Mouse (Mus musculus) cerebellum, postnatal 14 days (tissue): Measurements from ENCODE around the gene Lrriq3.

Experiments used
- DNase-seq, 2 experiments: peaks; one replicate each; pipeline ENCODE4 v3.0.0; 2021; ENCODE audit warnings: mixed read lengths in 2 of 2

The Lrriq3 gene

DNA sequence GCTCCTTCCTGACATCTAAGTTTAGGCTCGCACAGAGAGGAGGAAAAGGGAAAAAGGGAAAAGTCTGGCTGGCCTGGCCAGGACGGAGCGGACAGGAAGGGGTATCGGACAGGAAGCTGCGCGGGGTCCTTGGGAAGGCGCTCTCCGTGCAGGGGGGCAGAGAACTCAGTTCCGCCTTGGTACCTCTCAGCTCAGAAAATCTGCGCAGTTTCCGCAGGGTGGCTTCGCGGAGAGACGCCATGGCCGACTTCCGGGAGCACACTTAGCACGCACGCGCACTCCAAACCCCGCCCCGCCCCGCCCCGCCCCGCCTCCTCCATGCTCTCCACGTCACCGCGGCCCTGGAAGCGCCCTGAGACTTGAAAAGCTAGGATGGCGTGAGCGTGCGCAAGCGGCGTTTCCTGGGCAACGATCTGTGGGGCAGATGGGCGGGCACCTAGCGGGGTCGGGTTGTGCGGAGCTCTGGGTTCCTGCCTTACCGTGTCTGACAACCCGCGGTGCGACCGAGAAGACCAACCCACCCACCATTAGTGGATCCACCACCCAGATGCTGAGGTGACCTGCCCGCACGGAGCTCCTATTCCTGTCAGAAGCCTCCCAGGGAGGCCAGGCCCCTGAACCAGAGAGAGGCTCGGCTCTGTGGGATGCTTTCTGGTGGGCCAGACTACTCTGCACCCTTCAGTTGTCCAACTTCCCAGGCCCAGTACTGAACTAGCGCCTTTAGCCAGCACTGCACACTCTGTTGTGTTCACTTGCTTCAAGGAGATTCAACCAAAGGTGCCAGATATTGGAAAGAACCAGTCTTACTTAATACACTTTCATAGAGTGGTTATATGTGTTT is at the start of gene Lrriq3, which contains the start of gene Fpgt:
TSS of gene Lrriq3 (plus strand) at position 319 of the 841 bp plus-strand sequence.
TSS of gene Fpgt (minus strand) at position 288 of the 841 bp plus-strand sequence.
- peak; percentile 95 for DNase-seq

DNA sequence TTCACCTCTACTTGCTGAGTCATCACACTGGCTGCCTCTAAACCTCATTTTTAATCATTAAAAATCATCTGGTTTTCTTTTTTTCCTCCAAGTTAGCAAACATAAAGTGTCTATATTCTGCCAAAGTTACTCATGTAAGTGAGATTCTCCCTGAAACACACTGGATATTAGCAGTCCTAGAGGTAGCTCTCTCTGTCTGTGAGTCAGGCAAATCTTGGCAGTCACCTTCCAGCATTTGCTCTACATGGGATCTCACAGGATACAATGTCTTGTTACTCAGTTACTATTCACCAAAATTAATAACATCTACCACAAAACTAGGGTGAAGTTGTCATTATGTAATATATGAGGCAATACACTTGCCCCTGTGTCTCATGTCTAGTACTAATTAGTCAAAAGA is 41.2 kb upstream of the Lrriq3 start:
- no peak for DNase-seq

DNA sequence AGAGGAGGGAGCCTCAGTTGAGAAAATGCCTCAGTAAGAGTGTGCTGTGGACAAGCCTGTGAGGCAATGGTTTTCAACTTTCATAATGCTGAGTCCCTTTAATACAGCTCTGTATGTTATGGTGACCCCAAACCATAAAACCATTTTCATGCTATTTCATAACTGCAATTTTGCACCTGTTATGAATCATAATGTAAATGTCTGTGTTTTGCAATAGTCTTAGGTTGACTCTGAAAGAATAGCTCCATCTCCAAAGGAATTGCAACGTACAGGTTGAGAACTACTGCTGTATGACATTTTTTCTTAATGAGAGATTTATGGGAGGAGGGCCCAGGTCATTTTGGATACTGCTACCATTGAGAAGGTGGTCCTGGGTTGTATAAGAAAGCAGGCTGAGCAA is 40.0 kb upstream of the Lrriq3 start:
- no peak for DNase-seq

DNA sequence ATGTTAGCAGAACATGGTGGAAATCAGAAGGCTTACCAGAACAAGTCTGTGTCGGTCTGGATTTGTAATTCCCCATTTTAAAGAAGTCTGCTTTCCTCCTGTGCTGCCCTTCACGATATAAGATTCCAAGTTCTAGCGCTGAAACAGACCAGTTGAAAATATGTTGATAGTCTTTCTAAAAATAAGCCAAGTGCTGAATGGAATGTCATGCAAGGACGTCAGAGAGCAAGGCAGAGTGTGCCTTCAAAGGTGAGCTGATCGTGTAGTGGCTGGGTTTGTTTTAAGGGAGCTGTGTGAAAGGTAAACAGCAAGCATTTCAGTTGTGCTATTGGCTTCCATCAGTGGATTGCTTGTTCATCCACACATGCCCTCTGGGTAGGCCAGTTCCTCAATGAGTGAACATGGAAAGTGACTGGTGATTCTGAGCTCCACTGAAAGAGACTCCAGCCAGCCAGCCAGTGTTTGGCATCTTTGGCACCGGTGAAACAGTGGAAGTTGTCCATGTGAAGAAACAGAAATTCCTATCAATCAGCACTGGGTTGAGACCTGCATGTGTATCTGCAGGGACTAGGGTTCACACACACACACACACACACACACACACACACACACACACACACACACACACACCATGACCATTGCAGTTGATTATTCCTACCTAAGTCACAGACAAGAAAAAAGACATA is 37.9 kb upstream of the Lrriq3 start, which contains the start of gene Tnni3k:
TSS of gene Tnni3k (minus strand) at position 177 of the 686 bp plus-strand sequence.
- DNase-seq = no peak

DNA sequence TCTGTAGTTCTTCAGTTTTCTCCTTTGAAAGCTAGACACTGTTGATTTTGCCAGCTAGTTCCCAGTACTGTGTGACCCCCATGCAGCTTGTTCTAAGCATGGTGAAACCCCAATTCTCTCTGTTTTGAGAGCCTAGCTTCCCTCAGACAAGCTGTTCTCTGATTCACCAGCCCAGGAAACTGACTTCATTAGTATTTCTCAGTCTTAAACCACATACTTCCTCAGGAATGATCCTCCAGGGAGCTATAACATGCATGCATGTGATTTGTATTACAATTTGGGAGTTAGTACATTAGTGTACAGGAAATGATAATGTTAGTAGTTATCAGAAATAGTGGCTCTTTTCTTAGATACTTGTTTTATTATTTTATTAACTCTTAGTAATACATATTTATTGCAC is 36.6 kb upstream of the Lrriq3 start:
- no peak for DNase-seq

DNA sequence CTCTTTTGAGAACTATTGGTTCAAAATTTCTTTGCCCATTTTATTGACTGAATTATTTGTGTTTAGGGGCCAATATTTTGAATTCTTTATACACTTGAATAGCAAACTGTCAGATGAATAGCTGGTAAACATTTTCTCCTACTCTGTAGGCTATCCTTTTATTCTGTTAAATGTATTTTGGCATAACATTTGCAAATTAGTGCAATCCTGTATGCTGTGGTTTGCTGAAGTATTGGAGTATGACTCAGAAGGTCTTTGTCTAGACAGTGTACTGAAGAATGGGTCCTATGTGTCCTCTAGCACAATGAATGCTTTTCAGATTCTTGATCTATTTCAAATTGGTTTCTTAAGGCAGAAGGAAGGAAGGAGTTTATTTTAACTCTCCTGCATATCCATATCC is 35.7 kb upstream of the Lrriq3 start:
- DNase-seq = no peak

DNA sequence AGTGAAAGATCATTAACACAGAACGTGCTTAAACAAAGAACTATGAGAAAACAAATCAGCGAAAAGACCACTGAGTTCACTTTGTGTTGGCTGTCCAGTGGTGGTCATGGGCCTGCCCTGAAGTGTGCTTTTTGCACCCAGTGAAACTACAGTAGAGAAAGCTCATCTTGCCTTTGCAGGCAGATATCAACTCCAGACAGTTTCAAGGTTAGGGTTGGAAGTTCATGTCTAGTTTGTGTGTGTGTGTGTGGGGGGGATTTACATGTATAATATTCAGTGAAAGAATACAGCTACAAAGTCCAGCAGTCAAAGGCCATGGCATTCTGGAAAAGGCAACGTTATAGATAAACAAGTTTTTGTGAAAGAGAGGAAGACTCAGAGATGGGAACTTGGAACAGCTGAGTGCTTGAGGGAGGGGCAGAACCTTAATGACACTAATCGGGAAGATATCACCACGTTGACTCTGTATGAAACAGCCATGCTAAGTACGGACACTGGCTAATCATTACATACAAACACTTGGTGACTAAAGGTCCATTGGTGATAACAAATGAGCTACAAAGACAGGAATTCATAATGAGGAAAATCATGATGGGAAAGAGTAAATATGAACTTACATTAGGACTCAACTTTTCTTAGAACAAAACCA is 34.3 kb upstream of the Lrriq3 start:
- no peak for DNase-seq

DNA sequence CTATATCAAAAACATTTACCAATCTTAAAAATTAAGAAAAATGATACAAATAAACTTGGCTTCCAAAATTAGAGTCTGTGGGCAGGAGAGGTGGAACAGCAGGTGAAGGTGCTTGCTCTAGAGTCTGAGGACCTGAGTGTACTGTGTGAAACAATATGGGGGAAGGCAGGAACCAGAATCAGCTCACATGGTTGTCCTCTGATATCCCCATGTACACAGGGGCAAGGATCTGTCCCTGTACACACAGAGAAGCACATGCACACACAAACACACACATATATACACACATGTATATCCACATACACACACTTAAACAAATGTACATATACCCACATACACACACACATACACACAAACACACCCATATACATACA is 33.8 kb upstream of the Lrriq3 start:
- DNase-seq = no peak

DNA sequence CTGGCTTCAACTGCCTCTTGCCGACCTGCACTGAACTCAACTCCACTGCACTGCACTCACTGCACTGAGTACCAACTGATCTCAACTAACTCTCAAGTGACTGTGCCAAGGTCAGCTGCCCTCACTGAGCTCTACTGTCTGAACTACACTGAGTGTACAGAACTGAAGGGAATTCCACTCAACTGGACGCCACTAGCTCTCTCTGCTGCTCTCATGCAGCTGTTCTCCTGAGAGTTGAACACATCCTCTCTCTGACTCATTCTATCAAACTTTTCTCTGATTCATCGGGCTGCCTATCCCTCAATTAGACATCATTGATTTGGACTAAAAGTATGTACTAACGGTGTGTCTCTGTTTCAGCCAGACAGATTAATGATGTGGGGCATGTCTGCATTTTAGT is 15.3 kb upstream of the Lrriq3 start:
- DNase-seq = no peak

DNA sequence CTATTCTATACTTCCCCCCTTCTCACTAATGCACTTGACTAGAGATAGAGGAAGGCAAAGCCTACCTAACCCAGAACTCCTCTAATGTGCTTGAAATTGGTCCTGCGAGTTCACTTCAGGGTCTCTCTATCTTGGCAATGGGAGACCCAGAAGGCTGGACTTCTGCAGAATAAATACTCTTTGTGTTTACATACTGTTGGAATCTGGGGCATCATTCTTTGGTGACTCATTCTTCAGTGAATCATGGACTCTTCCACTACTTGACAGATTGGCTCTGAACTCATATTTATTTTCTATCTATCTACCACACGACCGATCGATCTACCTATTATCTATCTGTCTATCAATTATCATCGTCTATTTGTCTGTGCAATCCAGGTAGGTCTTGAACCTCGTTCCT is 1.2 kb upstream of the Lrriq3 start:
- no peak for DNase-seq

DNA sequence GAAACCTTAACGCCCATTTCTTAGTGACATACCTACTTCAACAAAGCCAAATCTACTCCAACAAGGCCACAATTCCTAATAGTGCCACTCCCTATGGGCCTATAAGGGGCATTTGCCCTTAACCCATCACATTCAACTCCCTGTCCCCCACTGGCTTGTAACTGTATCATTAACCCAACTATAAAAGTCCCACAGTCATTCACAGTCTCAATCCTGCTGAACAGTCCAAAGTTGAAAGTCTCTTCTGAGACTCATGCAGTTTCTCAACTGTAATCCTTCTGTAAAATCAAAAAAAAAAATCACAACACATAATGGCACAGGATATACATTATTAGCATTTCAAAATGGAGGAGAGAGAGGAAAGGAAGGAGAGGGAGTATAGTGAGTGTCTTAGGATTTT is 6.0 kb downstream of the Lrriq3 start:
- no peak for DNase-seq

DNA sequence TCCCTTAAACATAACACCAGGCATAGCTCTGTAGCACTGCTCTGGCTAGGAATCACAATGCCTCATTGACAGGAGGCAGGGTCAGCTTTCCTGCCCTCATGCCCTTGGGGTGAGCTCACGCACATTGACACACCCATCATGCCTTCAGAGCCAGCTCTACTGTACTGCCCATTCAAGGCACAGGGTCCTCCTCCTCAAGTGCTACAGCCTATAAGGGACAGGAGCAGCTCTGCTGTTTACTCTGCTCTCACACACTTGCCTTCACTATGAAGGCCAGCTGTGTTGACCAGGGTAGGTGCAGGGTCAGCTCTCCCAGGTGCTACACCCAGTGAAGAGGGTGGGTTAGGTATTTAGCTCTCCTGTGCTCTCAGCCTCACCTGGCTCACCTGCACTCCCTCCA is 12.7 kb downstream of the Lrriq3 start:
- no peak for DNase-seq

DNA sequence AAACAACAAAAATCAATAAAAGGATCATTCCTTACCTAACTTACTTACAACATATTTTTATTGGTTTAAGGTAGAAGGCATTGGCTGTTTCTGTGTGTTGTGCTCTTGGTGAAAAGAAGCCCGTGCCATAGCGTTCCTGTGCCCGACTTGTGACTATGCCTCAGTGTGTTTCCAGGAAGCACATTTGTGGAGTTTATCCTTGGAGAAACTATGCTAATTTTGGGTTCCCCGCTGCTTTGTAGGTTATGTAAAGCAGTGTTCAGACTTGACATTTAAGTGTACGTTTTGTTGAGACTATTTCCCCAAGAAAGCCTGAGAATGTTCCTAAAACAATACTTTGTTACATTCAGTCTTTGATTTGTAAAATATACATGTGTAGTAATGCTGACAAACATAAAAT is 44.5 kb downstream of the Lrriq3 start:
- DNase-seq = no peak

DNA sequence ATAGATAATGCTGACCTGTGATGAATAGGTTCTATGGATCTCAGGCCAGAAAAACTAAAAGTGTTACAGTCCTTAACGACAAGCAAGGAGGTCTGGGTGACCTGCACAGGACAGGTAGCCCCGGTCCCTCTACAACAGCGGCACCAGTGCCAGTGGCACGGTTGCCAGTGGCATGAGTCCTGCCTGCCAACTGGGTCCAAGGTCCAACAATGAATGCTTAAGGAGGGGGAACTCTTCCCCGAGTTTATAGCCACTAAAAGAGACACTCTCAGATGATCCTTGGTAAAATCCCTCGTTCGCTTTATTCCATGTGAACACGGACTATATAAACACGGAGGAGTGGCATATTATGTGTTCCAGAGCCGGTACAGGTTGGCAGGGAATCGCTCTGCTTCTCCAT is 47.8 kb downstream of the Lrriq3 start:
- DNase-seq = no peak

DNA sequence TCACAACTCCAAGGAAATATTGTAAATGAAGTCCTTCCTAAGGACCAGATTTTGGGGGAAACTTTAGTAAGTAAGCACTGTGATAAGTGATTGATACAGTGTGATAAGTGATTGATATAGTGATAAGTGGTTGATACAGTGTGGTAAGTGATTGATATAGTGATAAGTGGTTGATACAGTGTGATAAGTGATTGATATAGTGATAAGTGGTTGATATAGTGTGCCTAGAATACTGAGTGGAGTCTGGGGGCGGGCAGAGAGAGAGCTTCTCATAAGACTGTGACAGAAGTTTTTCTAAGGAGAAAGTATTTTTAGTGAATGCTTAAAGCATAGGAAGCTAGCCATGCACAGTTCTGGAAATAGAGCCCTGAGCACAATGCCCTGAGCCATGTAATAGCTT is 51.1 kb downstream of the Lrriq3 start:
- DNase-seq = no peak

DNA sequence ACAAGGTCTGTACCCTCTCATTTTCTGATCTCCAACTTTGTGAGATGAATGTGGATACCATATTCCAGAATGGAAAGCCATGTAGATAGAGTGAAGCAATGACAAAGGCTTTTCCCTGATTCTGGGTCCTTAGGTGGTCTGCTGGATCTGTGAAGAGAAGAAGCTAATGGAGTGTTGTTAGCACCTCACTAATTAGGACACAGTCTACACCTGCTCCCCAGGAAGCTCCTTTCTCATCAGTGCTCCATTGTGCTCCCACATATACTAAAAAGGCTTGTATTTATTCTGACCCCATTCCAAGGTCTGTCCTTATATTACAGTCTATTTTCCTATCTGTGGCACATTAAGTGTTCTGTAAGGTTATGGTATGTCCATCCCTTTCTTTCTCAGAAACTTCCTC is 68.6 kb downstream of the Lrriq3 start:
- no peak for DNase-seq

DNA sequence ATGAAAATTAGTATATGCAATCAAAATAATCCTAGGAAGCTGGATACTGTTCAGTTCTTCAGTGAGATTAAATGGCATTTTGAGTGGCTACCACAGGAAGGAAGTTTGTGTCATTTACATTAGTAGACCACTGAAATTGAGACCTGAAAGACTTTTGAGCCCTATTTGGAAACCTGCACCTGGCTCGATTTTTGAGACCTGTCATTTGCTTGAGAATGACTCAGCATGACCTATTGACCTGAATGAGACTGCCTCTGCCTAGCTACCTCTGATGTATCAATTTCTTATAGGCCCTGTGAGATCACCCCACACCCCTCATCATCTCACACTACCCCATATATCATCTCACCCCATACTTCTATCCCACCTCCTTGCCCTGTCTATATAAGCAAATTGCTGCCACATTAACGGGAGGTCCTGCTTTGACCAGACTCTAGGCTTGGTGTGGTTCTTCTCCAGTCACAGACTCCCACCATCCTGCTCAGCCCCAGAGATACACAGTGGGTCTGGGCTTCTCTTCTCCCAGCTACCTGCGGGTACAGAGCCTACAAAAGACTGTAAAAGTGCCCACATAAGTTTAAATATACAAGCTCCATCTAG is 87.2 kb downstream of the Lrriq3 start:
- DNase-seq = no peak

DNA sequence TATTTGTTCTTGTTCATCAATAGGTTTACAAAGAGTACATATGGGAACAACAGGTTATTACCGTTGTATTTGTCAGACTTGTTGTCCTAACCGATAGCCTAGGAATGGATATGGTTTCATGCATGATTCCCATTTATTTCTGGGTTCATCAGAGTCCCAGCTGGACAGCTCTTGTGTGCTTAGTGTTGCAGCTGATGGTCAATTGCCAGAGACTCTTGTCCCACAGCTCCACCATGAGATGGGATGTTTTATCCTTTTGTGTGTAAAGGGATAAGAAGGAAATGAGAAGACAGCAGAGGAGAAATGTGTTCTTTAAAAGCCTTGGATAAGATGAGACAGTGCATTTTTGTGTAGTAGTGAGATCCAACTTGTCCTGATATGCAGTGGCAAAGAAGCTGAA is 93.2 kb downstream of the Lrriq3 start:
- no peak for DNase-seq

DNA sequence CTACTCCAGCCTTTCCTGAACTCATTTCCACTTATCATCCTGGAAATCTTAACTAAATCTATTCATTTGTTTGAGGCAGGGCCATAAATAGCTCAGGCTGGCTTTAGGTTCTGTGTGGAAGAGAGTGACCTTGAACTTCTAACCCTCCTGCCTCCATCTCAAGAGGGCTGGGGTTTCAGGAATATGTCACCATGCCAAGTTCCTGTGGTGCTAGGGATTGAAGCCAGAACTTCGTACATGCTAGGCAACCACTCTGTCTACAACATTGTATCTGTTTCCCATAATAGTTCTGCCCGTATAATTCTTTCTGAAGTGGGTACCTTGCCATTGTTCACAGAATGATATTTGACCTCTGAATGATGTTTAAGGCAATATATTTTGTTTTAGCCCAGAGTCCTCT is 95.6 kb downstream of the Lrriq3 start:
- DNase-seq = peak; percentile 1 to 13

DNA sequence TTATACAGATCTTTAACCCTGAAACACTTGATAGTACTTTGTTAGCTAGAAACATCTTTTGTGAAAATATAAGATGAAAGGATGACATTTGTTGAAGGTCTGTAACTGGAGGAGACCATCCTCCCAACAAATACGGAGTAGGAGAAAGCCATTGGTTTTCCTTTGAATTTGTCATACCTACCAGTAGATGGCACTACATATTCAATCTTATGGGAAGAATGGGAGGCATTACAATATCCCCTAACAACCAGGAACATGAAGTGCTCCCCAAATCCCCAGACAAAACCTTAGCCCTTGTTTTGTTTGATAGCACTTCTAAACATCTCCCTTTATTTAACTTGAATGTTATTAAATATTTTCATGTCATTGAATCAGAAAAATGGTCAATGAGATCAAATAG is 141.7 kb downstream of the Lrriq3 start:
- peak in 1 of 2 experiments; percentile 16 for DNase-seq

DNA sequence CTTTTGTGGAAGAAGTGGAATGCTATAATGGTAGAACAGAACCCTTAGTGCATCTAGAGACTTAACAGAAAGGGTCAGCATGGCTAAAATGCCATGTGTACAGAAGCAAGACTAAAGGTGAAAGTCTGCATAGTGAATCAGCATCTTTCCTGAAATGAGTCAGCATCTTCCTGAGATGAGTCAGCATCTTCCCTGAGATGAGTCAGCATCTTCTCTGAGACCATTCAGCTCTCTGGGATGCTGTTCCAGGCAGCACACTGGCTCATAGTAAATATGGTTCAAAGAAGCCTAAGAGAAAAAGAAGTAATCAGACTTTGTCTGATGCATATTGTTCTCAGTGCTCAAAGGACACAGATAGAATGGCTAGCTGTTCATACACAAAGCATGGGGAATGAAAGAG is 142.3 kb downstream of the Lrriq3 start:
- peak in 1 of 2 experiments; percentile 3 for DNase-seq
